Comparison of ENCODE assay signal across 18 mouse cellular contexts in genomic region chr17:3490216-3490895, GRCm38 (mm10). TPM values are rescaled to one million over a fixed set of nuclear protein-coding genes. Genes with fewer than 3 reads are reported as not detected.
DNase-seq lines count a peak whose midpoint lies in the region; ATAC-seq and TF ChIP-seq lines count a peak whose summit lies in the region.
"Had no signal": no experiment of that assay in that cellular context is flagged by ENCODE, and none has a peak within 500 bp of the region (broad histone marks: within the 10 kb centered on the region; RNA-seq: fewer than 3 reads in every experiment).

No protein-coding gene starts in this region.

- H3K79me2 ChIP-seq in liver, adult 2 months (ENCODE audit: control insufficient read depth, insufficient read depth, low read length) = no peaks in the 10 kb centered on the region

- 79% methylated on average over 11 of the region's 11 CpGs for WGBS in liver, adult 2 months
- 67% methylated on average over 11 of the region's 11 CpGs for WGBS in liver, embryonic 12.5 days (ENCODE audit: insufficient replicate concordance)

- no peak for TF ChIP-seq CTCF in liver, adult 2 months (IDR thresholded peaks at IDR 0.05; ENCODE audit: low read depth, low read length)

- H3K9ac ChIP-seq in liver, adult 2 months (ENCODE audit: low read depth, low read length) = no peak overlapping the region
- no peak overlapping the region for H3K9ac ChIP-seq in liver, embryonic 12.5 days
- H3K9ac ChIP-seq: embryonic facial prominence, embryonic 13.5 days; liver, embryonic 14.5 days had no signal

- no peaks in the 10 kb centered on the region for H3K9me3 ChIP-seq in liver, embryonic 12.5 days (replicated peaks)
- H3K9me3 ChIP-seq: embryonic facial prominence, embryonic 13.5 days; hindbrain, embryonic 10.5 days; limb, embryonic 10.5 days; midbrain, embryonic 10.5 days had no signal

- peak; percentile 77 to 95 for DNase-seq in adrenal gland, adult (ENCODE audit: inconsistent age in 2 of 2, low spot score in 1 of 2)
- DNase-seq in adrenal gland, postnatal 4 days (ENCODE audit: low spot score in 2 of 2) = no peak
- peak; percentile 60 for DNase-seq in liver, adult 2 months (ENCODE audit: extremely low read depth, low read depth, low spot score)
- DNase-seq in brain, adult 2 months (ENCODE audit: low read depth, low spot score) = peak; percentile 86
- DNase-seq in c-Kit-positive CD71-positive TER-119-positive erythroid progenitor cells, embryonic 14.5 days (ENCODE audit: low spot score) = no peak
- no peak for DNase-seq in lung, postnatal 14 days
- DNase-seq in cerebellum, postnatal 36 days = no peak
- DNase-seq: cerebellum, adult 11-12 months had no signal

- H3K27me3 ChIP-seq in liver, adult 2 months (ENCODE audit: control insufficient read depth, insufficient read depth, low read length) = no peaks in the 10 kb centered on the region
- H3K27me3 ChIP-seq in liver, embryonic 12.5 days (replicated peaks) = no peaks in the 10 kb centered on the region
- H3K27me3 ChIP-seq: embryonic facial prominence, embryonic 13.5 days had no signal

- ATAC-seq in liver, embryonic 12.5 days = no peak
- ATAC-seq: lung, postnatal 0 days had no signal

- no peak overlapping the region for H3K4me2 ChIP-seq in liver, embryonic 12.5 days
- H3K4me2 ChIP-seq: embryonic facial prominence, embryonic 13.5 days had no signal

- peaks cover 18% of the 10 kb centered on the region for H3K4me1 ChIP-seq in liver, adult 2 months (ENCODE audit: control insufficient read depth, insufficient read depth, low read length)
- peaks cover under 1% of the 10 kb centered on the region; the same call in 1 of the 2 replicates for H3K4me1 ChIP-seq in liver, embryonic 12.5 days
- H3K4me1 ChIP-seq: embryonic facial prominence, embryonic 13.5 days; hindbrain, embryonic 10.5 days; limb, embryonic 10.5 days; midbrain, embryonic 10.5 days had no signal

- no peak for TF ChIP-seq POLR2A in liver, adult 2 months (IDR thresholded peaks at IDR 0.05; ENCODE audit: extremely low read depth, insufficient read depth, low read length)

- H3K36me3 ChIP-seq in liver, adult 2 months (ENCODE audit: control insufficient read depth, insufficient read depth, low read length) = no peaks in the 10 kb centered on the region
- H3K36me3 ChIP-seq in liver, embryonic 12.5 days = no peaks in the 10 kb centered on the region
- H3K36me3 ChIP-seq: hindbrain, embryonic 10.5 days; limb, embryonic 10.5 days; midbrain, embryonic 10.5 days had no signal

- H3K27ac ChIP-seq in liver, adult 2 months (replicated peaks; ENCODE audit: insufficient read depth, low read depth, low read length) = peak overlapping the region; percentile 46; the same call in 1 of the 2 replicates
- H3K27ac ChIP-seq in liver, embryonic 12.5 days = no peak overlapping the region
- H3K27ac ChIP-seq: embryonic facial prominence, embryonic 13.5 days; hindbrain, embryonic 10.5 days; limb, embryonic 10.5 days; liver, embryonic 14.5 days; midbrain, embryonic 10.5 days had no signal

- no peak overlapping the region for H3K4me3 ChIP-seq in liver, adult 2 months (ENCODE audit: insufficient read depth, low read depth, low read length)
- H3K4me3 ChIP-seq in liver, embryonic 12.5 days = no peak overlapping the region
- H3K4me3 ChIP-seq: embryonic facial prominence, embryonic 13.5 days; hindbrain, embryonic 10.5 days; limb, embryonic 10.5 days; midbrain, embryonic 10.5 days; myocyte had no signal

RNA-seq across cellular contexts. Expression of gene Cldn20, which starts 42.0 kb away (rescaled TPM):
- total RNA-seq in adrenal gland, postnatal 4 days (2021) = under 1 TPM; 0.68 to 0.98 TPM
- total RNA-seq in liver, adult 2 months (2014; rRNA removed) = 0.34 TPM in 1 of 2 replicates, not detected in the other
- 0.24 TPM in 1 of 2 replicates, not detected in the other for polyA plus RNA-seq in liver, adult 2 months (2012; rRNA removed)
- polyA plus RNA-seq in liver, embryonic 12.5 days (2016; fragmentation: Nextera tagmentation; extraction: Ambion mirVana) = not detected in 2 replicates
- polyA plus RNA-seq: forebrain, embryonic 11.5 days; heart, embryonic 14.5 days; hindbrain, embryonic 10.5 days; lung, postnatal 0 days; midbrain, embryonic 10.5 days had no signal

Comparison
In these comparisons a context has a peak if more than half of its experiments do, and no peak if none do; other contexts are left out.
1. DNase-seq: peak in adrenal gland, adult (2 of 2), liver, adult 2 months (single experiment) and brain, adult 2 months (single experiment); none in adrenal gland, postnatal 4 days (0 of 2), c-Kit-positive CD71-positive TER-119-positive erythroid progenitor cells, embryonic 14.5 days (single experiment), lung, postnatal 14 days (single experiment) and cerebellum, postnatal 36 days (0 of 2).